Mouse (Mus musculus): ENCODE data around the gene Med21.

DNA sequence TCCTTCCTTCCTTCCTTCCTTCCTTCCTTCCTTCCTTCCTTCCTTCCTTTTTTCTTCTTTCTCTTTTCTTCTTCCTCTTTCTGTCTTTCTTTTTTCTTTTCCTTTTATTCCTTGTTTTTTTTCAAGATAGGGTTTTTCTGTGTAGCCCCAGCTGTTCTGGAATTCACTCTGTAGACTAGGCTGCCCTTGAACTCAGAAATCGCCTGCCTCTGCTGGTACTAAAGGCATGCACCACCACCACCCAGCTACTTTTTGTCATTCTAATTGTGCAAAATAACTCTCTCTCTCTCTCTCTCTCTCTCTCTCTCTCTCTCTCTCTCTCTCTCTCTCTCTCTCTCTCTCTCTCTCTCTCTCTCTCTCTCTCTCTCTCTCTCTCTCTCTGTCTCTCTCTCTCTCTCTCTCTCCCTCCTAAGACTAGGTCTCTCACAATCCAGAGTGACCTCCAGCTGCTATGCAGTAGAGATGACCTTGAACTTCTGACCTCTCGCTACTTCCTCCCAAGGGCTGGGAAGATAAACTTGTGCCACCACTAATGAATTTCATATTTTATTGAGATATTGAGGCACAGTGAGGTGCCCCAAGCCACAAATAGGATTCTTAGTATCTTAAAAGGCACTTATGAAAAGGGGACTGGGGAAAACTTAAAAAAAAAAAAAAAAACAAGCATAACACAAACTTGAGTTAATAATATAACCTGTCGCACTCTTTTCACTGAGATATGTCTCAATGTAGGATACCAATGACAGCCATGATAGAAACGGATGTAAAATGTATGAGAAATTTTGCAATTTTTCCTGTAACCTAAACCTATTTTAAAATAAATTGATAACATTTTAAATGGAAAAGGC, 7.4 kb upstream of the Med21 start:
- TF ChIP-seq CTCF (IDR thresholded peaks at IDR 0.05; ENCODE audit: borderline replicate concordance, insufficient read depth, low read length) (no peak), POLR2A (IDR thresholded peaks at IDR 0.05; ENCODE audit: low read depth, low read length) (no peak)
